Mouse (Mus musculus): ENCODE measurements around the gene Piezo1.
A peak's percentile ranks its signal among the peaks of the same experiment; 100 is the strongest.

Piezo1 gene

GRCm38 (mm10) chr8:122569996-122570395 lies 18.9 kb upstream of the Piezo1 start:
- DNase-seq (ENCODE audit: low spot score in 2 of 2): no peak

DNA sequence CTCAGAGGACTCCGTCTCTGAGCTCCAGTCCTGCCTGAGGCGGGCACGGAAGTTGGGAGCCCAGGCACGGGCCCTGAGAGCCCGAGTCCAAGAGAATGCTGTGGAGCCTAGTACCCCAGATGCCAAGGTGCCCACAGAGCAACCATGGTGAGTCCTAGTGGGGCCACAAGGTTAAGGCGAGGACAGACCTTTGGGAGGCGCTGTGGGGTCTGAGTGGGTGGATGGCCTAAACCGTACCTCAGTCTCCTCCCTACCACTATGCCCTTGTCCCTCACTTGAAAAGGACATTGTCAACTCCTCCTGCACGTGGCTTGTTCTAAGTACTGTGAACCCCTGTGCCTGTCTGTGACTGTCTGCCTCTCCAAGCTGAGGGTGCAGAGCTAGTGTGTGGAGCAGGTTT lies 18.2 kb upstream of the Piezo1 start:
- DNase-seq (ENCODE audit: low spot score in 2 of 2): no peak

- DNase-seq (ENCODE audit: low spot score in 2 of 2): no peak
Observed at GRCm38 (mm10) chr8:122568881-122569309, 17.8 kb upstream of the Piezo1 start.

GRCm38 (mm10) chr8:122568109-122568504 lies 17.0 kb upstream of the Piezo1 start:
- no peak for DNase-seq (ENCODE audit: low spot score in 2 of 2)

- DNase-seq (ENCODE audit: low spot score in 2 of 2): peak; percentile 90 to 94
Observed at GRCm38 (mm10) chr8:122567361-122568108, 16.4 kb upstream of the Piezo1 start, which contains the start of gene Cdt1. TSS of gene Cdt1 (plus strand) at chr8:122568015.

GRCm38 (mm10) chr8:122566766-122567165 lies 15.6 kb upstream of the Piezo1 start:
- no peak for DNase-seq (ENCODE audit: low spot score in 2 of 2)

DNA sequence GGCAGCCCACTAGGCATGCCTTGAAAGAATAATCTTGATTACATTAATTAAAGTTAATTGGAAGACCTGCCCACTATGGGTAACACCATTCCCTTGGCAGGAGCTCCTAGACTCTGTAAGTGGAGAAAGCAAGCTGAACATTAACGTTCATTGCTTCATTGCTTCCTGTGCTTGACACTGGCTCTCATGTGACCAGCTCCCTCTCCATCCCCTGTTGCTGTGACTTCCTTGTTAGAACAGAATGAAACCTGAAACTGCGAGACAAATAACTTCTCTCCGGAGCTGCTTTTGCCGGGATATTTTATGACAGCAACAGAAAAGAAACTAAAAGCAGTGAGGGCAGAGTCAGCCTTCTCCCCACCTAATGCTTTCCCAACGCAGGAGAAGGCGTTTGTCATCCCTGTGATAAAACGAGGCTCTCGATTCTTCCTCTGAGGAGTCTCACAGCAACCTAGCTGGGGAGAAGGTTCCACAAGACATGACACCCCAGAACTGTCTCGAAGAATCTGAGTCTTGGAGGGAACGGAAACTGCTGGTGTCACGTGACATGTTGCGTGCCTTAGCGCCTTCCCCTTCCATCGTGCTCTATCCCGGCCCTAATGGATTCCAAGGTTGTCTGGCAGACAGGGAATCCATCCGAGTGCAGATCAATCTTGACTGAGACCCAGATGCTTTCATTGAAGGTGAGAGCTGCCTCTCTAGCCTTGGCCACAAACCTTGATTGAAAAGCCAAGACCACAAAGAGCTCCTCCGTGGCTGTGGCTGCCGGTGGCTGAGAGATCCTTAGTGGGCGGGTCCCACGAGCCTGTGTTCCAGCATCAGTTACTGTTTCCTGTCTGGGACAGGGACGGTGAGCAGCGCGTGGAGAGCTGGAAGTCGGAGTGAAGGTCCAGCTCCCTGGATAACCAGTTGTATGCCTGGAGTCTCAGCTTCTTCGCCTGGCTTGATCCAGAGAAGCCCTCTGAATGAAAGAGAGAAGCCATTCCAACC lies 13.5 kb upstream of the Piezo1 start:
- DNase-seq (ENCODE audit: low spot score in 2 of 2): no peak

DNA sequence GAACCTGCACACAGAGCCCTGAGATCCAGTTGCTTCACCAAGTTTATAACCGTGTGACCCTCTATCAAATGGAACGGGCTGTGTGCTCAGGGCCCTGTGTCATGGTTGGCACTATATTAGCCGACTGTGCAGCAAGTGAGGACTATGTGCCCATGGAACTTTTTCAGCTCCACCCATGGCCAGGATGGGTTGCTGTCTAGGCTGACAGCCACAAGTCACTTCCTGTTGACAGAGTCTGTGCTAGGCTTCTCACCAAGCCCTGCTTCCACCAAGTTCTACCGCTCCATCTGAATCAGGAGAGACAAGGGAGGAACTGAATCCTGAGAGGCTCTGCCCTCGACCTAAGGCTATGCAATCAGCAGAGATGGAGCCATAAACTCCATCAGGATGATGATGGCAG lies 10.1 kb upstream of the Piezo1 start:
- no peak for DNase-seq (ENCODE audit: low spot score in 2 of 2)

GRCm38 (mm10) chr8:122558671-122559349 lies 7.7 kb upstream of the Piezo1 start:
- DNase-seq (ENCODE audit: low spot score in 2 of 2): no peak

GRCm38 (mm10) chr8:122557248-122558038 lies 6.3 kb upstream of the Piezo1 start:
- no peak for DNase-seq (ENCODE audit: low spot score in 2 of 2)

DNA sequence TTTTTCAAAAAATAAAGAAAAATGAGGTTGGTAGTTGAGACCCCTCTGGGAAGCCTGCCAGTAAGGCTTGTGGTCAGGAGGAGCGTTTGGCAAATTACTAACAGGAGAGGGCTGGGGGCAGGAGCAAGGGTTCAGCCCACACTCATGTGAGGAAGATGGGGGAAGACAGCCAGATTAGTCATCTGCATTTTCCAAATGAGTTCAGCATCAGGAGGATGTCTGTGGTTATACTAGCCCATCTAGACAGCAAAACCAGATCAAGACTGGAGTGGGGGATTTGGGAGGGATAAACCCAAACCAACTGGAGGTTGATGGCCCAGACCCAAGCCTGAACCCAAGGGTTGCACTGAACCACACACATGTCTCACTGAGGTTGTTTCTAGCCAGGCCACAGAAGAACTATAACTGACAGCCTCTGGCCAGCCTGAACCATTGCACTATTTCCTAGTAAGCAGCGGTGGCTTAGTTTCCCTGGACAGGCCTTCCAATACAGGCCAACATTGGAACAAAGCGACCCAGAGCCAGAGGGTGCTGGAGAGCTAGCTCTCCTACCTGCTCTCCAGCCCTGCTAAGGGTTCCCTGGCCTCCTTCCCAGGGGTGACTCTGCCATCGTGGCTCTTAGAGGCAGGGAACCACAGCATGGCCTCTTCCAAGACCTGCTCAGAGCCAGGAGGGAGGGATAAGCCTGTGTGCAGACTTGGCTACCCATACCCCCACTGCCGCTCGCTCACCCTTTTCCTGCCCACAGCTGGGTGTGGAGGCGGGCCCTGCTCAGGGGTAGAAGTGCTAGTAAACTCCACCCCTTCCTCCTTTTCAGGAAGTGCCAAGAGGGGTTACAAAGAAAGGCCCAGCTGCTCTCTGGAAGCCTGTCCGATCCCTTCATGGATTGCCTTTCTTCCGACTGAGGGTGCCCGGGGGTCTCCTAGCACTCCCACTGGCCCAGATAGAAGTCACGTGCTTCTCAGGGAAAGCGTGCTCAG lies 5.2 kb upstream of the Piezo1 start:
- no peak for DNase-seq (ENCODE audit: low spot score in 2 of 2)

- no peak for DNase-seq (ENCODE audit: low spot score in 2 of 2)
Observed at GRCm38 (mm10) chr8:122554786-122555185, 3.7 kb upstream of the Piezo1 start.

GRCm38 (mm10) chr8:122550995-122551264 lies 199 bp downstream of the Piezo1 start:
- DNase-seq (ENCODE audit: low spot score in 2 of 2): no peak

DNA sequence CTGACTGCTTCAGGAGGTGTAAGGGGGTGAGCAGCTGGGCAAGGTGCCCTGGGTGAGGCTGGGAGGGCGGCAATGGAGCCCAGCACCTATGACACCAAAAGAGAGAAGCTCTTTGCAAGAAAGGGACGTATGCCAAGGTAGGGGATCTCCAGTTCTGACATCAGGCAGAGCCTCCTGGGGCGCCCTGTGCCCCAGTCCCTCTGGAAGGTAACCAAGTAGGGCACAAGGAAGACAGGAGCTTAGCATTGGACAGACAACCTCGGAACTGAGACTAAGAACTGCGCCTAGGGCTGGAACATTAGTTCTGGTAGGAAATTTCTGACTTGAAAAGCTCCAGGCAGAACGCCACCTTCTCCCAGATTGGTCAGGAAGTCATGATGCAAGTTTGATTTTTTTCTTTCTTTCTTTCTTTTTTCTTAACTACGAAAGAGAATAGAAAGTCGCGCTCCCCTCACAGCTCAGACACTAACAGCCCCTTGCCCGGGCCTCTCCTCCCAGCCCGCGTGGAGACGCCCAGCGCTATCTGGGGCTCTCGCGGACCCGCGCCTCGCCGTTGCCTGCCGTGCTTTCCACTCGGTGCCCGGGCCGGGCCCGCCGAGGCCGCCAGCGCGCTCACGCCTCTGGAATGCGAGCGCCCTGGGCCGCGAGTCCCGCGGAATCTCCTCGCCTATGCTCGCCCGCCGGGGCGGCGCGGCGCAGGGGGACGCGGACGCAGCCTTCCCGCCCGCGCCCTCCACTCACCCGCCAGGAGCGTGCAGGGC lies 715 bp downstream of the Piezo1 start:
- peak in 1 of 2 experiments; percentile 55 for DNase-seq (ENCODE audit: low spot score in 2 of 2)

DNA sequence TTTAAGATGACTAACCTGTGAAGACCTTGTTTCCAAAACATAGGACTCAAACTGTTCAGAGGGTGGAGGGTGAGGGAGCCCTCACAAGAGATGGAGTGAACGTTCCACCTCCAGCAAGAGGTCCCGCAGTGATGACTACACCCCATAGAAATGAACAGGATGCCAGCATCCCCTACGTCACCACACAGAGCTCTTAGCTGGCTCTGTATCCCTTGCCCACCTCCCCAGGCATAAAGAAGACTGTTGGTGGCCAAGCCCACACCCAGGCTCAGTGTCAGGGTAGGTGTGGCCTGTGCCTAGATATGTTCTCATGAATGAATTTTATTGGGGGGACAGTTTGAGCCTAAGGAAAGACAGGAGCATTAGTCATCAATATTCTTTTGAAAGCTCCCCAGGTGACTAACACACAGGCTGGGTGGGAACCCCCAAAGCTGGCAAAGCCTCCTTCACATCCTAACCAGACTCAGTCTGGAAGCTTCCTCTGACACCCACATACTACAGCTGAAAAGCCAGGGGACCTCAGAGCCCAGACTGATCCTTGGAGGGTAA lies 2.2 kb downstream of the Piezo1 start:
- DNase-seq (ENCODE audit: low spot score in 2 of 2): no peak

- no peak for DNase-seq (ENCODE audit: low spot score in 2 of 2)
Observed at GRCm38 (mm10) chr8:122548331-122548730, 2.8 kb downstream of the Piezo1 start.

DNA sequence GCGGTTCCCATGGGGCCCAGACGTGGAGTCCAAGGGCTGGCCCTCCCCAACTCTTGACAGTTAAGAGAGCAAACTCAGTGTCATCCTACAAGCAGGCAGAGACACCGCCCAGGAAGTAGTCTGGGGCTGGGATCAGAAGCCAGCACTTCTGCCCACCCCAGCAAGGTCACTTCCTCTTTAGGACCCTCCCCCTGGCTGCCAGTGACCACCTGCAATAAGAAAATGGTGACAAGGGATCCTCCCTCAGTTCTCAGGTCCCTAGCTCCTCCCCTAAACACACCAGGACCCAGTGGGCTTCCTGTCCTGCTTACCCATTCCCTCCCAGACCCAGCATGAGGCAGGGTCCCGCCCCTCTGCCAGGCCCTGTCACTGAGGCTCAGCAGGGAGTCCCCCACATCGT lies 3.3 kb downstream of the Piezo1 start:
- DNase-seq (ENCODE audit: low spot score in 2 of 2): no peak

GRCm38 (mm10) chr8:122546811-122547453 lies 4.2 kb downstream of the Piezo1 start:
- DNase-seq (ENCODE audit: low spot score in 2 of 2): no peak

Measured in urinary bladder, adult 18-20 months (tissue).